Mouse (Mus musculus): Measurements from ENCODE around the gene Myh6. TPM values are rescaled to one million over a fixed set of nuclear protein-coding genes. Genes with fewer than 3 reads are reported as not detected.
"Not testable (repeated sequence)": the region's sequence is repeated elsewhere in the genome, so short reads cannot be mapped to it uniquely, and the experiment has no call there.

Gene Myh6
- total RNA-seq, 2 experiments from 2014 or later = 121 to 213 TPM

GRCm38 (mm10) chr14:54997297-54997696, 30.6 kb upstream of the Myh6 start:
- intact Hi-C loops (cut with DNase I; ENCODE audit: low total_unique reads) = loop anchor here (10.0 kb wide), 1 partner anchor 162 kb away; no protein-coding TSS in a partner anchor
- no peak for DNase-seq

GRCm38 (mm10) chr14:54996793-54997192, 30.1 kb upstream of the Myh6 start:
- intact Hi-C loops (cut with DNase I; ENCODE audit: low total_unique reads) = loop anchor here (10.0 kb wide), 1 partner anchor 162 kb away; no protein-coding TSS in a partner anchor
- DNase-seq = no peak

- no peak for DNase-seq
- intact Hi-C loops (cut with DNase I; ENCODE audit: low total_unique reads) = loop anchor here (10.0 kb wide), 1 partner anchor 161 kb away; no protein-coding TSS in a partner anchor
These were observed 28.9 kb upstream of the Myh6 start for GRCm38 (mm10) chr14:54995457-54996138.

- intact Hi-C loops (cut with DNase I; ENCODE audit: low total_unique reads) = loop anchor here (10.0 kb wide), 1 partner anchor 160 kb away; no protein-coding TSS in a partner anchor
- DNase-seq = no peak
These were observed 28.1 kb upstream of the Myh6 start for GRCm38 (mm10) chr14:54994869-54995186.

GRCm38 (mm10) chr14:54994136-54994868, 27.6 kb upstream of the Myh6 start, which contains the start of gene Myh7:
Myh7 (minus strand) TSS chr14:54994626.
- no peak for DNase-seq
- intact Hi-C loops (cut with DNase I; ENCODE audit: low total_unique reads) = loop anchor here (10.0 kb wide), 1 partner anchor 160 kb away; no protein-coding TSS in a partner anchor

GRCm38 (mm10) chr14:54993636-54994035, 26.9 kb upstream of the Myh6 start:
- DNase-seq = no peak
- intact Hi-C loops (cut with DNase I; ENCODE audit: low total_unique reads) = loop anchor here (10.0 kb wide), 1 partner anchor 159 kb away; no protein-coding TSS in a partner anchor

GRCm38 (mm10) chr14:54992196-54992595, 25.5 kb upstream of the Myh6 start:
- DNase-seq = no peak

GRCm38 (mm10) chr14:54989886-54990441, 23.2 kb upstream of the Myh6 start:
- intact Hi-C loops (cut with DNase I; ENCODE audit: low total_unique reads) = loop anchor here (10.0 kb wide), 1 partner anchor 155 kb away; no protein-coding TSS in a partner anchor
- DNase-seq = no peak

More at GRCm38 (mm10) chr14:54992196-54992595, 25.5 kb upstream of the Myh6 start:
- intact Hi-C loops (cut with DNase I; ENCODE audit: low total_unique reads) = loop anchor here (10.0 kb wide), 1 partner anchor 157 kb away; no protein-coding TSS in a partner anchor

GRCm38 (mm10) chr14:54988882-54989281, 22.2 kb upstream of the Myh6 start:
- no peak for DNase-seq
- intact Hi-C loops (cut with DNase I; ENCODE audit: low total_unique reads) = no loop called here

GRCm38 (mm10) chr14:54988350-54988874, 21.7 kb upstream of the Myh6 start:
- DNase-seq; intact Hi-C loops (cut with DNase I; ENCODE audit: low total_unique reads): not testable (repeated sequence)

GRCm38 (mm10) chr14:54981934-54982333, 15.2 kb upstream of the Myh6 start:
- intact Hi-C loops (cut with DNase I; ENCODE audit: low total_unique reads) = no loop called here
- DNase-seq = no peak

GRCm38 (mm10) chr14:54978664-54979063, 11.9 kb upstream of the Myh6 start:
- intact Hi-C loops (cut with DNase I; ENCODE audit: low total_unique reads) = no loop called here
- no peak for DNase-seq

GRCm38 (mm10) chr14:54976633-54977032, 9.9 kb upstream of the Myh6 start, which contains the start of gene Gm17428:
Gm17428 (plus strand) TSS chr14:54976933.
- no peak for DNase-seq
- intact Hi-C loops (cut with DNase I; ENCODE audit: low total_unique reads) = no loop called here

GRCm38 (mm10) chr14:54974068-54974791, 7.5 kb upstream of the Myh6 start:
- DNase-seq = no peak
- intact Hi-C loops (cut with DNase I; ENCODE audit: low total_unique reads) = no loop called here

- DNase-seq; intact Hi-C loops (cut with DNase I; ENCODE audit: low total_unique reads): not testable (repeated sequence)
These were observed 6.1 kb upstream of the Myh6 start for GRCm38 (mm10) chr14:54972786-54973185.

- intact Hi-C loops (cut with DNase I; ENCODE audit: low total_unique reads) = no loop called here
- no peak for DNase-seq
These were observed 1.6 kb upstream of the Myh6 start for GRCm38 (mm10) chr14:54968344-54968743.

GRCm38 (mm10) chr14:54967874-54968273, 1.1 kb upstream of the Myh6 start:
- intact Hi-C loops (cut with DNase I; ENCODE audit: low total_unique reads) = no loop called here
- no peak for DNase-seq

GRCm38 (mm10) chr14:54965631-54966030, 1.1 kb downstream of the Myh6 start:
- no peak for DNase-seq
- intact Hi-C loops (cut with DNase I; ENCODE audit: low total_unique reads) = no loop called here

- intact Hi-C loops (cut with DNase I; ENCODE audit: low total_unique reads) = no loop called here
- no peak for DNase-seq
These were observed 1.7 kb downstream of the Myh6 start for GRCm38 (mm10) chr14:54965044-54965443.
